Comparison of ENCODE assay signal across 27 mouse cellular contexts in genomic region chr14:46546146-46546545, GRCm38 (mm10).
DNase-seq lines count a peak whose midpoint lies in the region; ATAC-seq and TF ChIP-seq lines count a peak whose summit lies in the region.
"Had no signal": no experiment of that assay in that cellular context is flagged by ENCODE, and none has a peak within 500 bp of the region (broad histone marks: within the 10 kb centered on the region; RNA-seq: fewer than 3 reads in every experiment).

No protein-coding gene starts in this region.

- H3K36me3 ChIP-seq in heart, adult 2 months (ENCODE audit: control insufficient read depth, insufficient read depth, low read length) = no peaks in the 10 kb centered on the region
- no peaks in the 10 kb centered on the region for H3K36me3 ChIP-seq in neural tube, embryonic 15.5 days
- H3K36me3 ChIP-seq in liver, embryonic 16.5 days (ENCODE audit: control insufficient read depth, insufficient read depth) = no peaks in the 10 kb centered on the region
- H3K36me3 ChIP-seq: embryonic facial prominence, embryonic 13.5 days; forebrain, embryonic 12.5 days; heart, embryonic 12.5 days; hindbrain, embryonic 12.5 days; midbrain, embryonic 13.5 days; neural tube, embryonic 13.5 days; stomach, embryonic 15.5 days had no signal

- no peak for TF ChIP-seq EP300 in heart, adult 2 months (IDR thresholded peaks at IDR 0.05; ENCODE audit: insufficient read depth, low read depth, low read length)

- TF ChIP-seq CTCF in heart, adult 2 months (IDR thresholded peaks at IDR 0.05) = no peak

- H3K27me3 ChIP-seq in heart, adult 2 months (ENCODE audit: control insufficient read depth, insufficient read depth, low read length) = no peaks in the 10 kb centered on the region
- H3K27me3 ChIP-seq in neural tube, embryonic 15.5 days (replicated peaks) = no peaks in the 10 kb centered on the region
- H3K27me3 ChIP-seq in liver, embryonic 16.5 days (ENCODE audit: control insufficient read depth, insufficient read depth, low read depth, low read length) = no peaks in the 10 kb centered on the region
- H3K27me3 ChIP-seq: embryonic facial prominence, embryonic 13.5 days; forebrain, embryonic 12.5 days; heart, embryonic 12.5 days; hindbrain, embryonic 12.5 days; midbrain, embryonic 13.5 days; neural tube, embryonic 13.5 days; stomach, embryonic 15.5 days had no signal

- no peak overlapping the region for H3K4me3 ChIP-seq in heart, adult 2 months
- H3K4me3 ChIP-seq in neural tube, embryonic 15.5 days (replicated peaks) = no peak overlapping the region
- H3K4me3 ChIP-seq in liver, embryonic 16.5 days (ENCODE audit: low read depth, low read length) = no peak overlapping the region
- H3K4me3 ChIP-seq: embryonic facial prominence, embryonic 13.5 days; erythroblast, embryonic 14.5 days; forebrain, embryonic 12.5 days; gastrocnemius, adult 2 months; heart, embryonic 12.5 days; hindbrain, embryonic 12.5 days; left cerebral cortex, adult 2 months; midbrain, embryonic 13.5 days; neural tube, embryonic 13.5 days; stomach, embryonic 15.5 days had no signal

- no peak overlapping the region for H3K4me2 ChIP-seq in neural tube, embryonic 15.5 days
- no peak overlapping the region for H3K4me2 ChIP-seq in liver, embryonic 16.5 days (ENCODE audit: low read depth, low read length)
- H3K4me2 ChIP-seq: embryonic facial prominence, embryonic 13.5 days; forebrain, embryonic 12.5 days; heart, embryonic 12.5 days; hindbrain, embryonic 12.5 days; midbrain, embryonic 13.5 days; neural tube, embryonic 13.5 days; stomach, embryonic 15.5 days had no signal

- no peak for TF ChIP-seq POLR2A in heart, adult 2 months (IDR thresholded peaks at IDR 0.05; ENCODE audit: insufficient read depth, low read depth, low read length)

- ATAC-seq in neural tube, embryonic 15.5 days (ENCODE audit: low FRiP score) = no peak
- ATAC-seq in liver, embryonic 16.5 days (ENCODE audit: low read depth) = peak; percentile 75
- ATAC-seq in CD4-positive, CD25-positive, alpha-beta regulatory T cell, adult 4 months = no peak
- ATAC-seq: midbrain, embryonic 13.5 days had no signal

- H3K9ac ChIP-seq in heart, adult 2 months (ENCODE audit: low read depth, low read length) = no peak overlapping the region
- H3K9ac ChIP-seq in neural tube, embryonic 15.5 days (replicated peaks) = no peak overlapping the region
- no peak overlapping the region for H3K9ac ChIP-seq in liver, embryonic 16.5 days (ENCODE audit: low read depth, low read length)
- H3K9ac ChIP-seq: embryonic facial prominence, embryonic 13.5 days; forebrain, embryonic 12.5 days; heart, embryonic 12.5 days; hindbrain, embryonic 12.5 days; midbrain, embryonic 13.5 days; neural tube, embryonic 13.5 days; stomach, embryonic 15.5 days had no signal

- DNase-seq in heart, adult 11 months = peak; percentile 65
- no peak for DNase-seq in heart, adult 2 months
- peak; percentile 65 for DNase-seq in neural tube, embryonic 10.5 days (ENCODE audit: extremely low spot score, low spot score)
- no peak for DNase-seq in kidney, adult 18-20 months
- no peak for DNase-seq in testis, postnatal 10 days (ENCODE audit: low spot score)
- DNase-seq: adrenal gland, postnatal 14 days; cerebellum, adult 8-10 months; cerebellum, postnatal 36 days; gastrocnemius, adult 2 months; heart, postnatal 10 days; kidney, adult 11 months; kidney, postnatal 4 days; right cerebral cortex, postnatal 4 days; thymus, adult 18-20 months; thymus, postnatal 4 days had no signal

- H3K79me2 ChIP-seq in heart, adult 2 months (replicated peaks; ENCODE audit: control insufficient read depth, insufficient read depth, low read length) = no peaks in the 10 kb centered on the region

- H3K4me1 ChIP-seq in heart, adult 2 months (ENCODE audit: control insufficient read depth, insufficient read depth, low read length) = no peaks in the 10 kb centered on the region
- H3K4me1 ChIP-seq in neural tube, embryonic 15.5 days = no peaks in the 10 kb centered on the region
- peaks cover under 1% of the 10 kb centered on the region for H3K4me1 ChIP-seq in liver, embryonic 16.5 days (ENCODE audit: control insufficient read depth, low read depth, low read length)
- H3K4me1 ChIP-seq: embryonic facial prominence, embryonic 13.5 days; forebrain, embryonic 12.5 days; heart, embryonic 12.5 days; hindbrain, embryonic 12.5 days; midbrain, embryonic 13.5 days; neural tube, embryonic 13.5 days; stomach, embryonic 15.5 days had no signal

- 78% methylated on average over 6 of the region's 6 CpGs for WGBS in heart, adult 2 months
- WGBS in neural tube, embryonic 15.5 days = 81% methylated on average over 6 of the region's 6 CpGs
- WGBS in liver, embryonic 16.5 days (ENCODE audit: insufficient replicate concordance) = 63% methylated on average over 6 of the region's 6 CpGs

- no peak overlapping the region for H3K27ac ChIP-seq in heart, adult 2 months
- H3K27ac ChIP-seq in neural tube, embryonic 15.5 days (replicated peaks) = no peak overlapping the region
- no peak overlapping the region for H3K27ac ChIP-seq in liver, embryonic 16.5 days (ENCODE audit: low read length)
- H3K27ac ChIP-seq: embryonic facial prominence, embryonic 13.5 days; forebrain, embryonic 12.5 days; gastrocnemius, adult 2 months; hindbrain, embryonic 12.5 days; left cerebral cortex, adult 2 months; midbrain, embryonic 13.5 days; neural tube, embryonic 13.5 days; stomach, embryonic 15.5 days had no signal

- intact Hi-C loops in heart, adult 2 months (cut with DNase I) = no loop called here

- no peaks in the 10 kb centered on the region for H3K9me3 ChIP-seq in neural tube, embryonic 15.5 days (replicated peaks)
- no peaks in the 10 kb centered on the region for H3K9me3 ChIP-seq in liver, embryonic 16.5 days (replicated peaks; ENCODE audit: control insufficient read depth, low read length)
- H3K9me3 ChIP-seq: forebrain, embryonic 12.5 days; midbrain, embryonic 13.5 days; neural tube, embryonic 13.5 days; stomach, embryonic 15.5 days had no signal

Comparison
In these comparisons a context has a peak if more than half of its experiments do, and no peak if none do; other contexts are left out.
1. DNase-seq: peak in heart, adult 11 months (single experiment) and neural tube, embryonic 10.5 days (single experiment); none in heart, adult 2 months (0 of 2), kidney, adult 18-20 months (single experiment) and testis, postnatal 10 days (single experiment).